Mouse (Mus musculus) cortical plate, adult 2 months (tissue): ENCODE data around the gene Dbn1. TPM values are rescaled to one million over a fixed set of nuclear protein-coding genes. Genes with fewer than 3 reads are reported as not detected.
"Not testable (repeated sequence)": the region's sequence is repeated elsewhere in the genome, so short reads cannot be mapped to it uniquely, and the experiment has no call there.

ENCODE experiments used
- H3K27ac ChIP-seq: fragments of 200-500 bp; 2 replicates; pipeline ENCODE4 v1.5.1; 2012; ENCODE audit warnings: low read length, control low read depth, inconsistent platforms; ENCODE audit not compliant: insufficient read depth
- H3K4me1 ChIP-seq: fragments of 200-500 bp; 2 replicates; pipeline ENCODE4 v1.6.1; 2011; ENCODE audit warnings: low read length; ENCODE audit not compliant: control insufficient read depth, insufficient read depth
- H3K4me3 ChIP-seq: fragments of 200-500 bp; 2 replicates; pipeline ENCODE4 v1.5.1; 2011; ENCODE audit warnings: mild to moderate bottlenecking, low read length, control low read depth; ENCODE audit not compliant: insufficient read depth
- CTCF ChIP-seq: fragments of 200-500 bp; IDR thresholded peaks from 2 replicates; pipeline ENCODE4 v1.5.1; 2011; ENCODE audit warnings: mild to moderate bottlenecking, control low read depth, low read length; ENCODE audit not compliant: insufficient read depth; ENCODE audit errors: extremely low read depth
- POLR2A ChIP-seq: fragments of 200-500 bp; IDR thresholded peaks from 2 replicates; pipeline ENCODE4 v1.6.1; 2011; ENCODE audit warnings: mild to moderate bottlenecking, low read length, control low read depth; ENCODE audit not compliant: insufficient read depth; ENCODE audit errors: extremely low read depth
- polyA plus RNA-seq: library from polyadenylated mRNA; depleted of rRNA; stranded (reverse); fragments of >200 nt; gene quantifications from 2 replicates; pipeline ENCODE4 v1.2.3, GENCODE M21; 2012

Dbn1 gene
- polyA plus RNA-seq, 1 experiment = 336 TPM

DNA sequence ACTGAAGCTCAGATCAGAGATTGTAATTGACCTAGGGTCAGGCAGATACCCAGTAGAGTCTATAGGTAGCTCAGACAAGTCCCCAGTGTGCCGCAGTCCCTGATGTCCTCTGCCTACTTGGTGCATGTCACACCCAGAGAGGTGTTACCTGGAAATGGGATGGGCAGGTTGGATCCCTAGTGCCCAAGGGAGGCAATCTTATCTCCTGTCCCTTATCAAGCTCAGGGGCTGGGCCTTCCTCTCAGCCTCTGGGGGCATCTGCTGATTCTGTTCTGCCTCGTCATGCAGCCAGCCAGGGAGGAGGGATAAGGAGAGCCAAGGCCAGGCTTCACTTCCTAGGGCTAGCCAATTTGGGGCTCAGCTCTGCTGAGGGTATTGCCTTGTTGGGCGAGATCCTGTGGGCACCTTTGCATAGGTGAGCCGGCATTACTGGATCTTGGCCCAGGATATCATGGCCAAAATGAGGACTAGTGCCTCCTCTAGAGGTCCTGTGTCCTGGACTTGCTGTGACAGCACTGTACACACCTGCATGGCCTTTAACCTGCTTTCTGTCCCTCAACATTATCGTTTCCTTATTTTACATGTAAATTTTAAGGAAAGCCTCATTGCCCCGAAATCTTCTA, 41.3 kb downstream of the Dbn1 start:
- no peak for TF ChIP-seq POLR2A
- no peak for TF ChIP-seq CTCF
- Histone ChIP-seq H3K27ac (no peak overlapping the region), H3K4me3 (peak overlapping the region; percentile 69), H3K4me1 (peaks cover 5% of the 10 kb centered on the region)

DNA sequence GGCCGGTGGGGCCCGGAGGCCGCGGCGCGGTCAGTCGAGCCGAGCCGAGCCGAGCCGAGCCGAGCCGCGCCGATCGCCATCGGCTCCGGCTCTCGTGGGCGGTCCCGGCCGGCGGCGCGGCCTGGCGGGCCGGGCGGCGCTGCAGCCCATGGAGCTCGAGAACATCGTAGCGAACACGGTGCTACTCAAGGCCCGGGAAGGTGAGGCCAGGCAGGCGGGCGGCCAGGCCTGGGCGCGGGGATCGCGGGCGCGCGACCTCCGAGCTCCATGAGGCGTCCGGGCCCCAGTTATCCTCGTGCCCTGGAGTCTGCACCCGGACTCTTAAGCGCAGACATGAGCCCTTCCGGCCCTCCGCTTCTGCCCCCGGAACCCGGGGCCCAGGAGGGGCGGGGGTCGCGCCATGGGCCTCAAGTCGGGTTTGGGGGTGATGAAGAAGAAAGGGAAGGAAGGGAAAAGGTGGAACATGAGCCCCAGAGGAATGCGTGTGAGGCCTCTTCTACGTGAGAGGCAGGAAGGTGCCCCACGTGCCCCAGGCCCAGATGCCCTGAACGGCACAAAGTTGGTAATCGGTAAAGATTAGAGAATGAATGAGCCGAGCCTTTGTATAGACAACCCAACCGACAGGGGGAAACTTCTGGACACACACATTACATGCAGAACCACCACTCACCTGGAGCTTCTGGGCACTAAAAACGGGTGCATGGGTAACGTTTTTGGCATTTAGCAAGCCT, 42.4 kb downstream of the Dbn1 start:
- peaks cover 5% of the 10 kb centered on the region for H3K4me1 ChIP-seq
- no peak for TF ChIP-seq POLR2A
- TF ChIP-seq CTCF = no peak
- H3K4me3 ChIP-seq = peak overlapping the region; percentile 69
- H3K27ac ChIP-seq = peak overlapping the region; percentile 72; the same call in 1 of the 2 replicates

DNA sequence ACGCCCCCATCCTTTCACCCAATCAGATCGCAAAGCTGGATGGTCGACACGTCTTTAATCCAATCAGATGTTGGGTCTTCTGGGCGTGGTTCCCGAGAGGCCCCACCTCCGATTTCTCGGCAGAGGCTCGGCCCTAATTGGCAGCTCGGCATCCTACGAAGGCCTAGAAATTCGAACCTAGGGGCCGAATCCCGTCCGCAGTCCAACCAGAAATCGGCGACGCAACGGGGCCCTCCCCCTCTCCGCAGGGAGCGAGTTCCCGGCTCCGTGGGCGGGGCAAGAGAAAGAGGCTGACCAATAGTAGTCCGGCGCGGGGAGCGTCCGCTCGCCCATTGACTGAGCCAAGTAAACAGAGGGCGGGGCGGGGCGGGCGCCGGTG, 43.0 kb downstream of the Dbn1 start, which contains the start of gene Grk6:
TSS of gene Grk6 (plus strand) at position 136 of the 379 bp plus-strand sequence.
- H3K27ac ChIP-seq = peak within 1 kb of the TSS; percentile 87

DNA sequence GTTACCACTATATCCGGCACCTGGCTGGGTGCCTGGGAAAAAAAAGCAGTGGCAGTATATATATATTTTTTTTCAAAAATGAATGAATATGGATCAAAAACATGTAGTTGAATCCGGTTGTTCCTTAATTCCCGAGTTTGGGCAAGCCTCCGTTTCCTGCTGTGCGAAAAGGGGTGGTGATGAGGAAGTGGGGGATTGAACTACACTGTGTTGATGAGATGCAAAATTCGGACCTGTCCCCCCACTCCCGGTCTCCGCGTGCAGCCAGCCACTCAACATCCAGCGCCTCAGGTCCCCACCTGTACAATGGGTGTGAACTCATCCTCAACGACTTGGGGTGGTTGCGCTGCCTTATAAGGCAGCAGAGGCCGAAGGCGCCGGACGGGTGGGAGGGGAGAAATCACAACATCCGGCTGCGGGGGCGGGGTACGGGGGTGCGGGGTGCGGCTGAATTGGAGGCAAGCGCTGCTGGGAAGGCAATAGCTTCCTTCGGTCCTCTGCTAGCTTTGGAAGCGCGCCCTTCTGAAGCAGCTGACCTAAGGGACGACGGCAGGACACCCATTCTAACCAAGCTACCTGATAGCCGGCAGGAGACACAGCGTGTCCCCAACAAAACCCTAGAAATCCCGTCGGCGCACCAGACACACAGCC, 43.5 kb downstream of the Dbn1 start:
- Histone ChIP-seq H3K4me1 (peaks cover 5% of the 10 kb centered on the region), H3K4me3 (peak overlapping the region; percentile 77), H3K27ac (peak overlapping the region; percentile 87)
- TF ChIP-seq POLR2A (peak; percentile 88), CTCF (no peak)

More for the DNA sequence above, 43.0 kb downstream of the Dbn1 start, which contains the start of gene Grk6:
- H3K4me3 ChIP-seq = peak within 1 kb of the TSS; percentile 77
- TF ChIP-seq CTCF = no peak
- no peak for TF ChIP-seq POLR2A
- peaks cover 5% of the 10 kb centered on the region for H3K4me1 ChIP-seq

DNA sequence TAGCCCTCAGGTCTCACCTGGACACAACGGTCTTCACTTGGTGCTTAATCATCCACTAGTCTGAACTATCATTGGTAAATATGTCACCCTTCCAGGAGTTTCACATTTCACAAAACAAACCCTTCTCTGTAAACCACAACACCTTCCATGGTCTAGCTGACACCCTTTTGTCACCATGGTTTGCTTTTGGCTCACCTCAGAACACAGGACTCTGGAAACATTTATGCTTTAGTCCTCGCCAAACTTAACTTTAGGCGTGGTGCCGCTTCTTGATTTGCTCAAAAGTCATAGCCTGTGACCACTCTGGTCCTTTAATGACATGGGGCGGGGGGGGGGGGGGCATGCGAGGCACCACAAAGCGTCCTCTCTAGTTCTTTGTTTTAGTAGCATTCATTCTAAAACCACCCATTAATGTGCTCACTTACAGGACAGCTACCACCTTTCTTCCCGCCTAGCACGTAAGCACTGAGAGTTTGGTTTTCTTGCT, 44.1 kb downstream of the Dbn1 start:
- H3K4me1 ChIP-seq = peaks cover 5% of the 10 kb centered on the region
- H3K4me3 ChIP-seq = peak overlapping the region; percentile 77
- H3K27ac ChIP-seq = no peak overlapping the region
- TF ChIP-seq POLR2A (no peak), CTCF (no peak)

DNA sequence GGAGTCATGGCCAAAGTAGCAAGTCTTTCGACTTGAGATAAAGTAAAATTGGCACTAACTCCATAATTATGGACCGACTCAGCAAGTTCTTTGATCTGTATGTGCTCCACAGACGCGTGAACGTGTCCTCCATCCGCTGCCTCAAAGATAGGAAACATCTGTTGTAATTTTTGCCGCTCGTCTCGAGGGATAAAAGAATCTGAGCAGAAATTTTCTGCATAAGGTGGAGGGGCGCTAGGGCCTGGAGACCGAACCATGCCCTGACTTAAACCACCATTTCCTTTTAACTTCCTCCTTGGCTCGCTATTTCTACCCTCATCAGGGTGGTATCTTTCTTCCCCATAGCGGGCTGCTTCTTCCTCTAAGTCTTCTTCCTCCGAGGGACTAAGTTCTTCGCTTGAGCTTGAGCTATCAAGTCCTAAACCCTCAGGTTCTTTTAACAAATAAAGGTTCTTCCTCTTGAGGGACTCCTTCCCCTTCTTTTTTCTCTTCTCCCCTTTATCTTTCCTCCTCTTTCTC, 50.7 kb downstream of the Dbn1 start:
- not testable (repeated sequence) for H3K27ac ChIP-seq, H3K4me3 ChIP-seq, H3K4me1 ChIP-seq

DNA sequence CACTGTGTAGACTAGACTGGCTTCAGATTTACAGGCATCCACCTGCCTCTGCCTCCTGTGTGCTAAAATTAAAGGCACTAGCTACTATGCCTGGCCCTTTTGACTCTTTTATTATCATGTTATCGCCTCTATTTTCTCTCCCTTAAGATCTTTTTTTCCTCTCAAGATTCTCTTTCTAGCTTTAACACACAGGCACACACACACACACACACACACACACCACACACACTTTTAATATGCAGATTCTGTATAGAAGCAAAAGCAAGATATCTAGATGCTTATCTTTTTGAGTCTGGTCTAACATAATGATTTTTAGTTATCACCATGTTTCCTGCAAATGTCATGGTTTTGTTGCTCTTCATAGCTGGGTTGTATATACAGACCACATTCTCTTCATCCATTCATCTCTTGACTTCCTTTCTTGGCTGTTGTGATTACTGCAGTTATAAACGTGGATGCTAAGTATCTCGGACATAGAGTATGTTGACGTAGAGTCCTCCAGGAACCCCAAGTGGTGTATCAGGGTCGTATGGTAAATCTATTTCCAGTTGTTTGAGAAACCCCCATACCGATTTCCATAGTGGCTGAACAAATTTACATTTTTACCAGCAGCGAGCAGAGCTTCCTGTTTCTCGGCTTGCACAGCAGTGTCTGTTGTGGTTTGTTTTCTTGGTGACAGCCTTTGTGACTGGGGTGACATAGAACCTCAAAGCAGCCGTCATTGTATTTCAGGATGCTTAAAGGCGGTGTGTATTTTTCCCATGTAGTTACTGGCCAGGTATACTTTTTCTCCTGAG, 55.8 kb downstream of the Dbn1 start:
- no peak overlapping the region for H3K4me3 ChIP-seq
- H3K27ac ChIP-seq = no peak overlapping the region
- H3K4me1 ChIP-seq = no peaks in the 10 kb centered on the region
- TF ChIP-seq POLR2A (no peak), CTCF (no peak)

DNA sequence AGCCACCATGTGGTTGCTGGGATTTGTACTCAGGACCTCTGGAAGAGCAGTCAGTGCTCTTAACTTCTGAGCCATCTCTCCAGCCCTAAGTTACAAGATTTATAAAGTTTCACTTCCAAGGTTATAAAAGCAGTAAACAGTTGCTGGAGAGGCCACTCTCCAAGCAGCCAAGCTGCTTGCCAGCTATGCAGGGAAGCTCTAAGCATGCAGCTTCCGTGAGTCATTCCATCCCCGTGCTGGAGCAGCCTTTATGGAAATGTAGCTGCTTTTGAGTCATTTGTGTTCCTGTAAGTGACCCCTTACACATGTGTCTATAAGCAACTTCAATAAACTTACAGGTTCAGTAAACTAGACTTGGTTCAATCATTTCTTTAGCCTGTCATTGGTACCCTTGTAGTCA, 57.3 kb downstream of the Dbn1 start:
- Histone ChIP-seq H3K4me1 (no peaks in the 10 kb centered on the region), H3K27ac (no peak overlapping the region), H3K4me3 (no peak overlapping the region)
- TF ChIP-seq CTCF (no peak), POLR2A (no peak)
